Mouse (Mus musculus) myocyte (in vitro differentiated cells): Measurements from ENCODE around the gene Fxyd1. TPM values are rescaled to one million over a fixed set of nuclear protein-coding genes. Genes with fewer than 3 reads are reported as not detected.

Experiments
- H3K27me3 ChIP-seq: one replicate; pipeline ENCODE4 v1.6.1; 2011; ENCODE audit not compliant: control insufficient read depth, insufficient read depth, insufficient read length
- H3K36me3 ChIP-seq: one replicate; pipeline ENCODE4 v1.6.1; 2011; ENCODE audit not compliant: control insufficient read depth, insufficient read depth
- H3K4me2 ChIP-seq: one replicate; pipeline ENCODE4 v1.6.1; 2011; ENCODE audit warnings: low read depth, control low read depth
- H3K4me3 ChIP-seq: one replicate; pipeline ENCODE4 v1.5.1; 2011; ENCODE audit warnings: mild to moderate bottlenecking, control low read depth, moderate library complexity
- H3K79me2 ChIP-seq: one replicate; pipeline ENCODE4 v1.6.1; 2011; ENCODE audit not compliant: control insufficient read depth, insufficient read depth
- H3ac ChIP-seq: one replicate; pipeline ENCODE4 v1.6.1; 2011; ENCODE audit not compliant: control insufficient read depth, insufficient read length
- CEBPB ChIP-seq: IDR thresholded peaks from 2 replicates; pipeline ENCODE4 v1.6.1; 2011; ENCODE audit warnings: mild to moderate bottlenecking, moderate library complexity; ENCODE audit not compliant: poor library complexity, insufficient read depth, severe bottlenecking
- E2F4 ChIP-seq: IDR thresholded peaks from one replicate; pipeline ENCODE4 v1.6.1; 2011; ENCODE audit warnings: mild to moderate bottlenecking, control low read depth, moderate library complexity; ENCODE audit not compliant: insufficient read depth
- MAX ChIP-seq: IDR thresholded peaks from one replicate; pipeline ENCODE4 v1.6.1; 2011; ENCODE audit warnings: low read depth, mild to moderate bottlenecking, control low read depth
- MYOD1 ChIP-seq, 3 experiments: IDR thresholded peaks; one replicate each; pipeline ENCODE4 v1.6.1; 2011; ENCODE audit warnings: control low read depth in 2 of 3, low read depth in 2 of 3, mild to moderate bottlenecking in 2 of 3, moderate library complexity in 1 of 3; ENCODE audit not compliant: insufficient read length in 2 of 3, control insufficient read depth in 1 of 3
- MYOG ChIP-seq, 3 experiments: IDR thresholded peaks; one replicate each; pipeline ENCODE4 v1.6.1; 2011; ENCODE audit warnings: control low read depth in 2 of 3, low read depth in 2 of 3, mild to moderate bottlenecking in 2 of 3; ENCODE audit not compliant: insufficient read length in 2 of 3, control insufficient read depth in 1 of 3, insufficient read depth in 1 of 3
- POLR2A ChIP-seq: IDR thresholded peaks from one replicate; pipeline ENCODE4 v1.6.1; 2011; ENCODE audit warnings: low read depth, mild to moderate bottlenecking, control low read depth, moderate library complexity; ENCODE audit not compliant: insufficient read length
- POLR2AphosphoS2 ChIP-seq: IDR thresholded peaks from one replicate; pipeline ENCODE4 v1.6.1; 2011; ENCODE audit warnings: low read depth, control low read depth; ENCODE audit not compliant: insufficient read length
- REST ChIP-seq: IDR thresholded peaks from one replicate; pipeline ENCODE4 v1.6.1; 2011; ENCODE audit warnings: mild to moderate bottlenecking, control low read depth, moderate library complexity; ENCODE audit not compliant: insufficient read depth, insufficient read length
- SRF ChIP-seq: IDR thresholded peaks from one replicate; pipeline ENCODE4 v1.6.1; 2011; ENCODE audit warnings: low read depth; ENCODE audit not compliant: control insufficient read depth, insufficient read length
- TCF12 ChIP-seq: IDR thresholded peaks from one replicate; pipeline ENCODE4 v1.6.1; 2011; ENCODE audit warnings: mild to moderate bottlenecking, control low read depth; ENCODE audit not compliant: poor library complexity, insufficient read depth, severe bottlenecking
- TCF3 ChIP-seq: IDR thresholded peaks from one replicate; pipeline ENCODE4 v1.6.1; 2011; ENCODE audit warnings: low read depth, control low read depth; ENCODE audit not compliant: insufficient read length
- USF1 ChIP-seq: IDR thresholded peaks from one replicate; pipeline ENCODE4 v1.6.1; 2011; ENCODE audit warnings: low read depth, mild to moderate bottlenecking, control low read depth, moderate library complexity
- polyA plus RNA-seq: library from polyadenylated mRNA; unstranded; fragments of >200 nt; fragmentation: generic; extraction: Trizol; gene quantifications from one replicate; pipeline ENCODE4 v1.2.1, GENCODE M21; 2012; ENCODE audit warnings: missing spikeins

Gene Fxyd1
- polyA plus RNA-seq, 1 experiment: 8.4 TPM

- Histone ChIP-seq H3K36me3 (no peaks in the 10 kb centered on the region), H3K4me3 (no peak overlapping the region), H3ac (no peak overlapping the region), H3K4me2 (no peak overlapping the region), H3K79me2 (no peaks in the 10 kb centered on the region), H3K27me3 (peaks cover 13% of the 10 kb centered on the region)
- TF ChIP-seq TCF3: no peak
Measured at GRCm38 (mm10) chr7:31074061-31074712, 17.2 kb upstream of the Fxyd1 start.

DNA sequence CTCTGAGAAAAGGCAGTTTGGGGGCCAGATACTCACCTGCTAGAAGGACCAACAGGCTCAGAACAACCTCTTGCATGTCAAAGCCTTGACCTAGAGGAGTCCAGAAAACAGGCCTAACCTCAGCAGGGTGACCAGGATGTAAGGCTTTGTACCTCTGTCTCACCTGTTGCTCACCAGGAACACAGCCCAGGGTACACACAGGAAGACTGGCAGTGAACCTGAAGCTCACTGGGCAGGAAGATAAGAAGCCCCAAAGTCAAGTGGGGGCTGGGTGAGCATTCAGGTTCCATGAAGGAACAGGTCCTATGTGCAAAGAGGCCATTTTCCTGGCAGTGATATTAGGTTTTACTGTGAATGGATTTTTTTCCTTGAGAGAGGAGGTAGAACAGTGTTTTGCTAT is 16.5 kb upstream of the Fxyd1 start:
- no peaks in the 10 kb centered on the region for H3K36me3 ChIP-seq
- H3K4me3 ChIP-seq: no peak overlapping the region
- no peaks in the 10 kb centered on the region for H3K79me2 ChIP-seq
- H3K27me3 ChIP-seq: peaks cover 13% of the 10 kb centered on the region
- no peak overlapping the region for H3ac ChIP-seq
- no peak for TF ChIP-seq USF1
- no peak for TF ChIP-seq MYOD1 (IDR thresholded peaks at IDR 0.05; ENCODE audit: control insufficient read depth in 1 of 3, insufficient read length in 2 of 3, low read depth in 2 of 3)
- no peak for TF ChIP-seq POLR2A
- no peak for TF ChIP-seq POLR2AphosphoS2
- no peak for TF ChIP-seq SRF
- TF ChIP-seq E2F4: no peak
- TF ChIP-seq MAX: no peak
- TF ChIP-seq TCF12: no peak
- TF ChIP-seq MYOG (IDR thresholded peaks at IDR 0.05; ENCODE audit: control insufficient read depth in 1 of 3, insufficient read depth in 1 of 3, insufficient read length in 2 of 3, low read depth in 2 of 3): no peak
- H3K4me2 ChIP-seq: no peak overlapping the region

DNA sequence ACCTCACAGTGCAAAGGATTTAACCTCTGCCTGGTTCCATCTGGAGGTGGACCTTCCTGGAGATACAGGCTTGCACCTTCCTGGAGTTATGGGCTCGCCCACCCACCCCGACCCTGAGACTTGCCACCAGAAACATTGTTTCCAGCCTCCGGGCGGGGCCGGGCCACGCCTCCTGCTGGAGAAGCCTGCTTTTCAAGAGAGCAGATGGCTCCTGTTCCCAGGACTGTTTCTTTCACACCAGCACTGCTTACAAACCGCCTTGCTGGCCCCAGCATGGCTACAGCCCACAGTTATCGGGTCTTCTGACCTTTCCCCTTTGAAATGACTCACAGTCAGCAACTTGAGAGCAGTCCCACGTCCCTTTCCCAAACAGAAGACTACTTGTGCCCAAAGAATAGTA is 15.3 kb upstream of the Fxyd1 start:
- Histone ChIP-seq H3K79me2 (no peaks in the 10 kb centered on the region), H3K4me2 (no peak overlapping the region), H3K27me3 (peaks cover 15% of the 10 kb centered on the region), H3K36me3 (no peaks in the 10 kb centered on the region), H3ac (no peak overlapping the region), H3K4me3 (no peak overlapping the region)
- TF ChIP-seq POLR2A (no peak), TCF12 (no peak), TCF3 (no peak), POLR2AphosphoS2 (no peak), REST (no peak), E2F4 (no peak)

GRCm38 (mm10) chr7:31070324-31070723 is 13.3 kb upstream of the Fxyd1 start:
- TF ChIP-seq CEBPB (no peak), MYOG (IDR thresholded peaks at IDR 0.05; ENCODE audit: control insufficient read depth in 1 of 3, insufficient read depth in 1 of 3, insufficient read length in 2 of 3, low read depth in 2 of 3) (no peak), TCF12 (no peak), REST (no peak), POLR2AphosphoS2 (no peak), E2F4 (no peak), MAX (no peak), SRF (no peak), MYOD1 (IDR thresholded peaks at IDR 0.05; ENCODE audit: control insufficient read depth in 1 of 3, insufficient read length in 2 of 3, low read depth in 2 of 3) (no peak), TCF3 (no peak), POLR2A (no peak), USF1 (no peak)
- H3K4me2 ChIP-seq: no peak overlapping the region
- H3ac ChIP-seq: no peak overlapping the region

DNA sequence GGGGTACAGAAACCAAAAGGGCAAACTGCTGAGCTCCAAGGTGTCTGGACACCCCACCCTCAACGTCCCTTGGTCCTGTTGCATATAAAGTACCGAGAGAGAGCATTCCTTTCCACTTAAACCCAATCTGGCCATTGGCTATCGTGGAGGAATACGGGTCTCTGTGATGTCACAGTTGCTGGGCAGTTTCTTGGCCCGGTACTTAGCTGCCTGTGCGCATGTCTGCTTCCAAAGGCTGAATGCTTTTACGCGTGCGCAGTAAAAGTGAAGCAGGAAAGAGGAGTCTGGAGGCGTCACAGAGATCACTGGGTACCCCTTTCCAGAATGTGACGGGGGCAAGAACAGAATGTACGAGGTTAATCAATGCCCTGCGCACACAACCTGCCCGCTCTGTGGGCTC is 12.5 kb upstream of the Fxyd1 start:
- no peak for TF ChIP-seq MYOG (IDR thresholded peaks at IDR 0.05; ENCODE audit: control insufficient read depth in 1 of 3, insufficient read depth in 1 of 3, insufficient read length in 2 of 3, low read depth in 2 of 3)
- no peak for TF ChIP-seq MAX
- no peak for TF ChIP-seq USF1
- TF ChIP-seq TCF12: no peak
- TF ChIP-seq REST: no peak
- TF ChIP-seq CEBPB: no peak
- TF ChIP-seq POLR2A: no peak
- no peak for TF ChIP-seq E2F4
- TF ChIP-seq SRF: no peak
- TF ChIP-seq MYOD1 (IDR thresholded peaks at IDR 0.05; ENCODE audit: control insufficient read depth in 1 of 3, insufficient read length in 2 of 3, low read depth in 2 of 3): no peak
- TF ChIP-seq TCF3: no peak
- Histone ChIP-seq H3K79me2 (no peaks in the 10 kb centered on the region), H3K27me3 (peaks cover 11% of the 10 kb centered on the region), H3ac (no peak overlapping the region), H3K4me2 (no peak overlapping the region), H3K4me3 (no peak overlapping the region), H3K36me3 (no peaks in the 10 kb centered on the region)

More at GRCm38 (mm10) chr7:31070324-31070723, 13.3 kb upstream of the Fxyd1 start:
- no peaks in the 10 kb centered on the region for H3K79me2 ChIP-seq
- peaks cover 11% of the 10 kb centered on the region for H3K27me3 ChIP-seq
- no peak overlapping the region for H3K4me3 ChIP-seq
- no peaks in the 10 kb centered on the region for H3K36me3 ChIP-seq
